Mouse (Mus musculus) cortical plate, adult 2 months (tissue): ENCODE data around the gene Tns1.

Experiments used
- CTCF ChIP-seq: fragments of 200-500 bp; IDR thresholded peaks from 2 replicates; pipeline ENCODE4 v1.5.1; 2011; ENCODE audit warnings: mild to moderate bottlenecking, control low read depth, low read length; ENCODE audit not compliant: insufficient read depth; ENCODE audit errors: extremely low read depth
- POLR2A ChIP-seq: fragments of 200-500 bp; IDR thresholded peaks from 2 replicates; pipeline ENCODE4 v1.6.1; 2011; ENCODE audit warnings: mild to moderate bottlenecking, low read length, control low read depth; ENCODE audit not compliant: insufficient read depth; ENCODE audit errors: extremely low read depth

DNA sequence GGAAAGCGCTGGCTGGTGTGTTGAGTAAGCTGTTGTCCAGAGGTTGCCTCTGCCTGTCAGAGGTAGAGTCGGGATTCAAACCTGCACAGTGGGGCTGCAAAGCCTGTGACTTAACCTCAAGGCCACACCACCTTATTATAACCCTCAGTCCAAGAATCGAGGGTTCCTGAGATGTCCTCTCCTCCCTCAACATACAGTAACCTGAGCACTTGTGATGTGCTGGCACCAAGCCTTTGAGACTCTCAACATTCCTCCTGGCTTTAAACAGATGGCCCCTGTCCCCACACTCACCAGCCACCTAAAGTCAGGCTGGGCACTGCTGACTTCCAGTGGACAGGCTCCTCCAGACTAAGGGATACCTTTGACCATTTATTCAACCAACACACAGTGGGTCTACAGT is 94.6 kb downstream of the Tns1 start:
- no peak for TF ChIP-seq CTCF
- TF ChIP-seq POLR2A: no peak
